Mouse (Mus musculus) spleen, postnatal 36 days (tissue): ENCODE results near the gene Nmu.

ENCODE experiments used
- DNase-seq, 2 experiments: peaks; one replicate each; pipeline ENCODE4 v3.0.0; 2022; ENCODE audit warnings: low spot score in 2 of 2, mixed read lengths in 1 of 2

The Nmu gene

DNA sequence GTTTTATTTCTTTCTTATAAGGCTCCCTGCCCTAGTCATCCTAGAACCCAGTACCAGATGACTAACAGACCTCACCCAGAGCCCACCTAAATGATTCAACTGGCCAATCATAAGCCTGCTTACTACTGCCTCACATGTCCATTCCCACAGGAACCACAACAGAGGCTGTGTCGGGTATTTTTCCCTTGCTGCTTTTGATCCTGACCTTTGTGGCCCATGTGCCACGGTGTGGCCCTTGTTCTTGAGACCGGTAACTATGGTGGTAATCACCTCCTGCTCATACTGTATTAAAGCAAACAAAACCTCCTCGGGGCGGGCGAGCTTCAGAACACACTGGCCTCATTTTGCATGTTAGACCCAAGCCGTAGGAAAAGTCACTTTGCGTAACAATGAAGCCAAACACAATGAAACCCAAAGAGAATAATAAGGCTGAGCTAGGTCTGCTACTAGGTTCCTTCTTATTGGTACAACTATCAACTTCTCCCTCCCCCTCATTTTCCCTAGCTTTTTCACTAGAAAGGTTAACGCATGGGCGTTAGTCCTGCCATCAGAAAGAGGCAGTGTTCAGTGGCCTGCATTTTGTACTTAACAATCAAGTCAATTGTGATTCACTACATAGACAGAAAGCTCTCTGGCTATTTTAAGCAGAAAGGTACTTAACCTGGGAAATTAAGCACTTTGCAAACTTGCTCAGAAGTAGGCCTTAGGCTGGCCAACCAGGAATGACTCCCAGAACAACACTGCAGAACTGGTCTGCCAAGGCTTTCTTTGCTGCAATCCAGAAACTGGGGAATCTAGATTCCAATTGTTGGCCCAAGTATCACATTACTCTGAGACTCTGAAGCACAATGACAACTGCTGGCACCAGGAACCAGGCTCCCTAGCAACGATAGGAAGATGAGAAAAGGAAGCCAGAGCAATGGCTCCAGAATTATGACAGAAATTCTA, 42.1 kb downstream of the Nmu start:
- no peak for DNase-seq

DNA sequence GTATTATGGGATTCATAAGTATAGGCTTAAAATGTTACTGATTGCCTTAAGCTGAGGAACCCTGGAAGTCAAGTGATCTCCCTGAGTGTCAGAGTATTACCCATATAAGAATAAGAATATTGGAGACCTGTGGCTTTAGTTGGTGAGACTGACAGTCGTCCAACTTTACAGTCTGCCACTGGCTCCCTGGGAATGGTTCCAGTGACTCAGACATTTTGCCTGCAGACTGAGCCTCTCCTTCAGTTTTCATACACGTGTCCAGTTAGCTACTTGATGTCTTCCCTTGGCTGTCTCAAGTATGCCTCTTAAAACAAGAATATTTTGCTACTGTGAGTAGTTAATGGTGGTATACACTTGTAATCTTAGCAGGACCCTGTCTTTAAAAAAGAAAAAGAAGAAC, 55.4 kb downstream of the Nmu start:
- DNase-seq = no peak

DNA sequence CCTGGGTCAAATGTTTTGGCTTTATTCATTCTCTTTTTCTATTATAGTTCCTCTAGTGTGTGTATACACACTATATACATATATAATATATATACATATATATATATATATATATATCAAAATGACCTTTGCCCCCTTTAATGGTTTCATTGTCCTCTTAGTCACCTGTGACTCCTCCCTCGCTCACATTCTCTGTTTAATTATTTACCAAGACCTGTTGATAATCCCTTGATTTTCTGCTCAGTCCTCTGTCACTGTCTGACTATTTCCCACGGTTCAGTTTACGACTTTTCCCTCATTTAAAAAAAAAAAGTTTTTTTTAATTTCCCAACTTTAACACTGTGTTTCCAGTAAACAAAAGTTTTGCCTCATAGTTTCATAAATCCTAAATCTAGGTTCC, 57.3 kb downstream of the Nmu start:
- no peak for DNase-seq

DNA sequence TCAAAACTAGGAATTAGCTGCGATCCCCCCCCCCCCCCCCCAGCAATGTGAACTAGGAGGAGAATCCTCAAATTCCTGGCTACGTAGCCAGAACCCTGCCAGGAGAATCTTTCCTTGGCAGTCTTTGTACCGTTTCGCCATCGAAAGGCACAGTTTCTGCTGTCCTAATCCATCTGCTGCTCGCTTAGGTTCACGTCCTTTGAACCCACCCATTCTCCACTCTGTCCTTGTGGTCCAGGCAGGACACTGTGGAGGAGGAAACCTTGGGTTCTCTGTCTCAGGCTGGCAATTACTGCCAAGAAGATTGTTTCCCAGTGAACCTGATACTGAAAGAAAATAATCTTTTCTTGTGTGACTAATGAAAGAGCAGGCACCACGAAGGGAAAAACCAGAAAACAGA, 58.0 kb downstream of the Nmu start:
- DNase-seq = no peak

DNA sequence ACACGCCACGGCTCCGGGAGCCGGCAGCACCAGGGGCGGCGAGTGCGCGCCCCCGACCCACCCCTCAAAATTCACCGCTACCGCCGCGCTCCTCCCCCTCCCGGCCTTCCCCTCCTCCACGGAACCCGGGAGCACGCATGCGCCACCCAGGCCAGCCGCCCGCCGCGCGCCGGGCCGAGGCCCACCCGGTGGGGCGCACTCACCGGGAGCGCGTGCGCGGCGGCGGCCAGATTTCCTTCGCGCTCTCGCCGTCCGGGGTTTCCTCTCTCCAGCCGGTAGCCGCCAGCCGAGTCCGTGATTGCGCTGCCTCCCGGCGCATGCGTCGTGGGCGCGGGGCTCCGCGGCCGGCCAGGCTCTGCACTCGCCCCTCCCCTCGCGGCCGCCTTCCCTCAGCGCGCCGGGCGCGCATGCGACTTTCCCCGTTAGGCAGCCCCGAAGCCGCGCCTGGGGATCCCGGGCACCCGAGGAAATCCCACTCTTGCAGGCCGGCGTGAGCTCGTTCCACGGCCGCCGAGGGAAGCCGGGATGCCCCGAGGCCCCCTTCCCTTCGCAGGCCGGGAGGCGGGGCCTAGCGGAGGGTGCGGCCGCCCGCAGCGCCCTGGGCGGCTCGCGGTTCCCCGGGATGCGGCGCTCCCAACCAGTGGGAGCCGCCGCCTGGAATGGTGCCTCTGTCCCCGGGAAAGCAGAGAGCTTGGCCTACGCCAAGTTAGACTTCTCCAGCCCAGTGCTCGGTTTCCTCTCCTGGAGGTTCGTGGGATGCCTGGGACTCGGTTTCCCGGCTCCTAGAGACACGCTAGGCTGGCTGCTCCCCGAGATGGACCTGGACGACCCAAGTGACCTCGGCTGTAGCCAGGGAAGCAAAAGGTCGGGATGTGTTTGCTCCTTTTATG, 58.9 kb downstream of the Nmu start, which contains the start of gene Clock:
Gene Clock, minus strand, starts transcription at position 341 of the 890 bp plus-strand sequence.
- DNase-seq = peak; percentile 83

DNA sequence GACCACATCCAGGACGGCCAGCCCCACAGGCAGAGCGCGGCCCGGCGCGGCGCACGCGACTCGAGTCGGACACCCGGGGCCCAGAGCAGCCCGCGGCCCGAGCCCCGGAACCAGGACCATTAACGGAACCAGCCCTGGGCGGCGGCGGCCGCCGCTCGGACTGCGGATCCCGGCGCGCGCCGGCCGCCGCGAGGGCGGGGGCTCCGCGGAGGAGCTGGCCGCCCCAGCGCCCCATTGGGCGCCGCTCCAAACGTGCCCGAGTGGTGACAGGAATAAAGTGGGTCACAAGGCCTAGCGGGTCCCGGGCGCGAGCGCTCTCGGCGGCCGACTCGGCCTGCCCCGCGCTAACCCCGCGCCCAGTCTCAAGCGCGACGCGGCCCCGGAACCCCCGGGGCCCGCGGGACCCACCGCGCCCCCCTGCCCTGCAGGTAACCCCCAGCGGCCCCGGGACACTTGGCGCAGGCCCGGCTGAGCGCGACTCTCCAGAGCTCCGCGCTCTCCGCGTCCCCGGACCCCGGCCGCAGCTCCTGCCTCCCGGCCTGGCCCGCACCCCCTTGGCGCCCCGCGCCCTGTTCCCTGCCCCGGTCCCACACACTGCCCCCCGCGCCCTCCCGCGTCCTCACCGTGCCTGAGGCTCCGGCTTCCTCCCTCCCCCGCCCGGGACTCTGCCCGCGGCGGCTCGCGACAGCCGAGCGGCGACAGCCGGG, 59.7 kb downstream of the Nmu start:
- peak; percentile 55 to 60 for DNase-seq

DNA sequence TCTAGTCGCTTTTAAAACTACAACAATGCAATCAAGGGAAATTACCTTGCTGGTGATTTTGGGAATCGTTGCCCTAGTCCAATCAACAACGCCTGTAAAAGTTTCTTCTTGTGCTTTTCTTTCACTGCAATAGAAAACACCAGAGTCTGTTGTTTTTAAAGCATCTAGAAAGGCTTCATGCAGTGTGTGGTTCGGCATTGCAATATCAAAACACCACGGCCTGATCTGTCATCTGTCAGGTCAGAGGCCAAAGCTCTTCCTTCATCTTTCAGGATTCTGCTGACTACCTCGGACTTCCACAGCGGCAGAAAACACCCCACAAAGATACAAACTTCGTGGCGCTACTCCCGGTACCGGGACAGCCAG, 60.2 kb downstream of the Nmu start:
- no peak for DNase-seq

DNA sequence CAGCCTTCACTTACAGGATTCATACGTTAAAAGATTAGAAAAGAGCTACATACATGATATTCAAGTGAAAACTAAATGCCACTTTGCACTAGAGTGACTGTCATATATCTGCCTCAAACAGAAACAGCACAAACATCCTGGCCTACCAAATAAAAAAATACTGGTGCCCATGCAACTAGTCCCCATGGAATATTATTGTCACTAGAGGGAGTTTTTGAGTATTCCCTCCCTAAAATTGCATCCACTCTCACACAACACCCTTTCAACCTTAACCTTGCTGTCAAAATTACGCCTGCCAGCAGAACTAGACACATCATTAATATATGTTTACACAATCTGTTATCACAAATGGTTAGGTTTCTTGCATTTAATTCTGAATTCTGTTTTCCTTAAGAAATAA, 61.6 kb downstream of the Nmu start:
- no peak for DNase-seq

DNA sequence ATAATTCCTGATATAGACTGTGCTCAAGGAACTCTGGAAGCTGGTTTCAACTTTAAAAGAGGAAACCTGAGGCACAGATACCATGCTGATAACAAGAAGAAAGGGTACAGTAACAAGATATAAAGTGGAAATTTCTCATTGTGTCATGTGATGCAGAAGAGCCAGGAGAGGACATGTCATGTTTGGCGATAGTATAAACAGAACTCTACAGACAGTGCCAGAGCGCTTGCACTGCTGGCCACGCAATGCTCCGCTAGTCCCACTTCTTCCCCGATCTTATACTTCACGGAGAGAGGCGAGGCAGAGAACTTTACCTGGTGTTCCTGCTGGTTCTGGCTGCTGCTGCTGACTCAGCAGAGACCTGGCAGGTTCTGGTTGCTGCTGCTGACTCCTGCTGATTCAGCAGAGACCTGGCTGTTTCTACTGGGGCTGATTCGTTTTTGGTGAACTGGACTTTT, 74.3 kb downstream of the Nmu start:
- no peak for DNase-seq

DNA sequence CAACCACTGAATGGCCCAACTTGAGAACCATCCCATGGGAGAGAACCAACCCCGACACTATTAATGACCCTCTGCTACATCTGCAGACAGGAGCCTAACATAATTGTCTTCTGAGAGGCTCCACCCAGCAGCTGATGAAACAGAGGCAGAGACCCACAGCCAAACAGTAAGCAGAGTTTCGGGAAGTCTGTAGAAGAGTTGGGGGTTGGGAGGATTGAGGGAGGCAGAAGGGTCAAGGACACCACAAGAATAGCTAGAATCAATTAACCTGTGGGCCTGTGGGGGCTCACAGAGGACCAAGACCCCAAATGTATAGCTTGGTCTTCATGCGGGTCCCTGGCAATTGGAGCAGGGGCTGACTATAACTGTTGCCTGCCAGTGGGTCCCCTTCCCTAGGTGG, 75.3 kb downstream of the Nmu start:
- DNase-seq = no peak

DNA sequence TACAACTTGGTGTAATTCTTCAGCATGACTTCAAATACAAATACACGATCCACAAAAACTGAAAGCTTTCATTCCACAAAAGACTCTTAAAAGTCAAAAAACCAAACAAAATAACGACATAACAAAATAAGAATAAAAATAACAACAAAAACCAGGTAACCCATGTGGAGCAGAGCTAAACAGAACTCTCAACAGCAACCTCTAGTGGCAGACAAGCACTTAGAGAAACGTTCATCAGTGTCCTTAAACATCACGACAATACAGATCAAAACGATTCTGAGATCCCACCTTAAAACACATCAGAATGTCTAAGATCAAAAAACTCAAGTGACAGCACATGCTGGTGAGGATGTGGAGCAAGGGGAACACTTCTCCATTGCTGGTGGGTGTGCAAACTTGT, 76.5 kb downstream of the Nmu start:
- DNase-seq = no peak

DNA sequence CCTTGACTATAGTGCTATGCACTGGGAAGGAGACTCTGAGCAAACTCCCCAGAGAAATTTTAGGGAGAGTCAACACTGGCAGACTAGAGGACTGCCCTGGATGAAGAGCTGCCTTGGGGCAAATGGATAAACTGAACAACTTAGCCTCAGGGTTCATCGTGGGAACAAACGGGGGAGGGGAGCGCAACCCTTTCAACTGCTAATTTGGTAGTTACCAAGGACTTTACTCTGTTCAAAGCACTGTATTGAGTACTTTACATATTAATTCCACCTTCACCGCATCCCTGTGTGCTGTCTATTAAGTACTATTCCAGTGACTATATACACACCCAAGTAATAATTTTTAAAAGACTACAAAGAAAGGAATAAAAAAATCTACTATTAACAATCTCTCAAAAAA, 77.9 kb downstream of the Nmu start:
- no peak for DNase-seq

DNA sequence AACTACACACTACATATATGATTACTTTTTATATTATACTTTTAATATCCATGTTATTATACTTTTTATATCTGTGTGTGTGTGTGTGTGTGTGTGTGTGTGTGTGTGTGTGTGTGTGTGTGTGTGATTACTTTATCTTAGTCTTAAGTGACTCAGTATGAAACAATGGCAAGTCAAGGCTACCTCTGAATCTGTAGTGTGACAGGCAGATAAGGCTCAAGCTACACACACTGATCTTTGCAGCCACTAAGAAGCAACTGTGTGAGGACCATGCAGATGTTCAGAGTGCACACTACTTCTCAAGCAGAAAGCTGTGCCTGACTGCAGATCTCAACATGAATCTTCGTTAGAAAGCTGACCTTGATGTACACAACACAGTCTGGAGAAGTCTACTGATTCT, 79.7 kb downstream of the Nmu start:
- DNase-seq = no peak
